ENCODE assay signal across 17 mouse cellular contexts in genomic region chr1:35873038-35873437, GRCm38 (mm10).
DNase-seq lines count a peak whose midpoint lies in the region; TF ChIP-seq lines count a peak whose summit lies in the region.
"Had no signal": no experiment of that assay in that cellular context is flagged by ENCODE, and none has a peak within 500 bp of the region (broad histone marks: within the 10 kb centered on the region; RNA-seq: fewer than 3 reads in every experiment).

No protein-coding gene starts in this region.

- H3K27ac ChIP-seq in cerebellum, adult 2 months (ENCODE audit: insufficient read depth, low read length) = no peak overlapping the region
- no peak overlapping the region; the same call in 1 of the 2 replicates for H3K27ac ChIP-seq in midbrain, embryonic 10.5 days (replicated peaks)
- H3K27ac ChIP-seq: embryonic facial prominence, embryonic 12.5 days; forebrain, embryonic 15.5 days; heart, adult 2 months; heart, embryonic 15.5 days; hindbrain, embryonic 14.5 days had no signal

- TF ChIP-seq CTCF in cerebellum, adult 2 months (IDR thresholded peaks at IDR 0.05; ENCODE audit: borderline replicate concordance, insufficient read depth, low read depth, low read length) = no peak

- DNase-seq in cerebellum, adult 11 months = peak; percentile 66
- peak; percentile 79 to 87 for DNase-seq in cerebellum, adult 2 months
- DNase-seq in cerebellum, postnatal 10 days = peak; percentile 54 to 62
- no peak for DNase-seq in gastrocnemius, postnatal 36 days
- DNase-seq in midbrain, embryonic 10.5 days (ENCODE audit: low spot score) = no peak
- no peak for DNase-seq in adrenal gland, postnatal 10 days
- DNase-seq: adrenal gland, postnatal 25 days; gastrocnemius, postnatal 10 days; heart, adult 2 months; heart, postnatal 14 days; kidney, adult 2 months had no signal

- no peak overlapping the region for H3K4me3 ChIP-seq in cerebellum, adult 2 months (replicated peaks; ENCODE audit: insufficient read depth, low read depth, low read length)
- no peak overlapping the region for H3K4me3 ChIP-seq in midbrain, embryonic 10.5 days
- H3K4me3 ChIP-seq: embryonic facial prominence, embryonic 12.5 days; forebrain, embryonic 15.5 days; heart, adult 2 months; heart, embryonic 15.5 days had no signal

- H3K9me3 ChIP-seq in midbrain, embryonic 10.5 days (replicated peaks) = no peaks in the 10 kb centered on the region
- H3K9me3 ChIP-seq: embryonic facial prominence, embryonic 12.5 days; forebrain, embryonic 15.5 days; heart, embryonic 15.5 days had no signal

- WGBS in cerebellum, adult 2 months = 11% methylated on average over 2 of the region's 2 CpGs
- WGBS in midbrain, embryonic 10.5 days = 93% methylated on average over 2 of the region's 2 CpGs

- H3K36me3 ChIP-seq in midbrain, embryonic 10.5 days = no peaks in the 10 kb centered on the region
- H3K36me3 ChIP-seq: embryonic facial prominence, embryonic 12.5 days; forebrain, embryonic 15.5 days; heart, embryonic 15.5 days had no signal

- intact Hi-C loops in gastrocnemius, postnatal 36 days (cut with DNase I) = loop anchor here (10.0 kb wide), 1 partner anchor 262 kb away; no protein-coding TSS in a partner anchor

- H3K27me3 ChIP-seq in cerebellum, adult 2 months (ENCODE audit: control insufficient read depth, insufficient read depth, low read length) = no peaks in the 10 kb centered on the region
- no peaks in the 10 kb centered on the region for H3K27me3 ChIP-seq in midbrain, embryonic 10.5 days (ENCODE audit: low read depth, poor library complexity, severe bottlenecking)
- H3K27me3 ChIP-seq: CH12.LX; embryonic facial prominence, embryonic 12.5 days; forebrain, embryonic 15.5 days; heart, embryonic 15.5 days; Patski had no signal

- TF ChIP-seq POLR2A in cerebellum, adult 2 months (IDR thresholded peaks at IDR 0.05; ENCODE audit: borderline replicate concordance, insufficient read depth, low read length) = no peak

- H3K4me1 ChIP-seq in cerebellum, adult 2 months (ENCODE audit: control insufficient read depth, insufficient read depth, low read length) = peaks cover 22% of the 10 kb centered on the region
- peaks cover 20% of the 10 kb centered on the region for H3K4me1 ChIP-seq in midbrain, embryonic 10.5 days

Comparison
In these comparisons a context has a peak if more than half of its experiments do, and no peak if none do; other contexts are left out.
1. DNase-seq: peak in cerebellum, adult 11 months (single experiment), cerebellum, adult 2 months (2 of 2) and cerebellum, postnatal 10 days (2 of 2); none in gastrocnemius, postnatal 36 days (0 of 2), midbrain, embryonic 10.5 days (single experiment) and adrenal gland, postnatal 10 days (single experiment).